12 mouse cellular contexts compared by ENCODE assay signal in the genomic region with DNA sequence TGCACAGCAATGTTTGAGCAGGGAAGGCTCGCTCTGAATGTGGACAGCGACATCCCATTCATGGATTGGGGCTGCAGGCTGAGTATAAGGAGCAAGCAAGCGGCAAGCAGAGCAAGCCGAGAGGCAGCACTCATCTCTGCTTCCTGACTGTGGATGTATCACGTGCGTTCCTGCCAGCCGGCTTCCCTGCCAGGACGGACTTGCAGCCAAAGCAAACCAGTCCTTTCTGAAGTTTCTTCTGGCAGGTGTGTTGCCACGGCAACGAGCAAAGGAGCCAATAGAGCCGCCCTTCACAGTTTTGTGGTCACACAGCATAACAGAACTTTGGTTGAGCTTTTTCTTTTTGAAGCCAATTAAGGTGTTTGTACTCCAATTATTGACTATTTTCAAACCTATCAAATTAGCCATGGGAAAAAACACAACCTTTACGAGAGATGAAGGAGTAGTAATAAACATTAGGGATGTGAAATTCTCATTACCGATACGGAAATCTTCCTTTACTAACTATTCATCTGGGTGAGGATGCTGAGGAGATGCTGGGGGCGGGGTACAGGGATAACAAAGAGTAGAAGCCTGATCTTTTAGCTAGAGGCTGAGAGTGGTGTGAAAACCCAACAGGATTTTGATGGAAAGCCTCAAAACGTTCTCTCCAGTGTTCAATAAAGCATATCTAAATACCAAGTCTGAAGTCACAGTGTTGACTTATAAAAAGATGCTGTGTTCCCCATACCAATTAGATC. TPM values are rescaled to one million over a fixed set of nuclear protein-coding genes. Genes with fewer than 3 reads are reported as not detected.
A peak's percentile ranks its signal among the peaks of the same experiment; 100 is the strongest.
DNase-seq lines count a peak whose midpoint lies in the region; ATAC-seq lines count a peak whose summit lies in the region.
"Had no signal": no experiment of that assay in that cellular context is flagged by ENCODE, and none has a peak within 500 bp of the region (broad histone marks: within the 10 kb centered on the region; RNA-seq: fewer than 3 reads in every experiment).

No protein-coding gene starts in this region.

- peak; percentile 59 for DNase-seq in forebrain, embryonic 14.5 days (ENCODE audit: low spot score)
- DNase-seq in left cerebral cortex, postnatal 4 days: peak; percentile 66
- DNase-seq in left cerebral cortex, adult 8-10 months (ENCODE audit: low spot score in 2 of 2): no peak
- DNase-seq in thymus, postnatal 4 days: peak; percentile 20
- no peak for DNase-seq in thymus, postnatal 14 days
- DNase-seq in heart, postnatal 36 days: no peak
- DNase-seq: B cell, adult 2 months; thymus, adult 18-20 months had no signal

- no peak overlapping the region for H3K4me2 ChIP-seq in forebrain, embryonic 14.5 days (ENCODE audit: low read length)
- H3K4me2 ChIP-seq in forebrain, embryonic 12.5 days: no peak overlapping the region
- H3K4me2 ChIP-seq in heart, embryonic 11.5 days: no peak overlapping the region
- H3K4me2 ChIP-seq: embryonic facial prominence, embryonic 13.5 days had no signal

- no peaks in the 10 kb centered on the region for H3K27me3 ChIP-seq in forebrain, embryonic 14.5 days (replicated peaks; ENCODE audit: control insufficient read depth, insufficient read depth, low read length)
- H3K27me3 ChIP-seq in forebrain, embryonic 12.5 days: no peaks in the 10 kb centered on the region
- no peaks in the 10 kb centered on the region for H3K27me3 ChIP-seq in heart, embryonic 11.5 days (ENCODE audit: control insufficient read depth, insufficient read depth, low read length)
- H3K27me3 ChIP-seq: embryonic facial prominence, embryonic 13.5 days had no signal

- no peak overlapping the region for H3K27ac ChIP-seq in forebrain, embryonic 14.5 days (ENCODE audit: low read depth, low read length)
- H3K27ac ChIP-seq in forebrain, embryonic 12.5 days: no peak overlapping the region
- no peak overlapping the region for H3K27ac ChIP-seq in heart, embryonic 11.5 days (ENCODE audit: low read depth, low read length)
- H3K27ac ChIP-seq: embryonic facial prominence, embryonic 13.5 days had no signal

- no peaks in the 10 kb centered on the region for H3K4me1 ChIP-seq in forebrain, embryonic 14.5 days (ENCODE audit: control insufficient read depth, insufficient read depth, low read length)
- H3K4me1 ChIP-seq in forebrain, embryonic 12.5 days: no peaks in the 10 kb centered on the region
- H3K4me1 ChIP-seq in heart, embryonic 11.5 days (ENCODE audit: control insufficient read depth, insufficient read depth, low read length): no peaks in the 10 kb centered on the region
- H3K4me1 ChIP-seq: embryonic facial prominence, embryonic 13.5 days had no signal

- 49% methylated on average over 16 of the region's 16 CpGs for WGBS in forebrain, embryonic 14.5 days
- WGBS in forebrain, embryonic 12.5 days: 66% methylated on average over 16 of the region's 16 CpGs
- 75% methylated on average over 16 of the region's 16 CpGs for WGBS in heart, embryonic 11.5 days (ENCODE audit: insufficient replicate concordance)

- H3K36me3 ChIP-seq in forebrain, embryonic 14.5 days (ENCODE audit: control insufficient read depth, insufficient read depth, low read length): no peaks in the 10 kb centered on the region
- no peaks in the 10 kb centered on the region for H3K36me3 ChIP-seq in forebrain, embryonic 12.5 days (replicated peaks)
- H3K36me3 ChIP-seq in heart, embryonic 11.5 days (ENCODE audit: control insufficient read depth, insufficient read depth, low read length): no peaks in the 10 kb centered on the region
- H3K36me3 ChIP-seq: embryonic facial prominence, embryonic 13.5 days had no signal

- peak; percentile 40; the same call in 1 of the 2 replicates for ATAC-seq in forebrain, embryonic 14.5 days
- no peak for ATAC-seq in forebrain, embryonic 12.5 days (ENCODE audit: low FRiP score)
- ATAC-seq in heart, embryonic 11.5 days (replicated peaks; ENCODE audit: insufficient number of reproducible peaks, low FRiP score, low TSS enrichment): no peak

- no peaks in the 10 kb centered on the region for H3K9me3 ChIP-seq in forebrain, embryonic 14.5 days (replicated peaks; ENCODE audit: control insufficient read depth, low read length)
- H3K9me3 ChIP-seq in forebrain, embryonic 12.5 days: no peaks in the 10 kb centered on the region
- no peaks in the 10 kb centered on the region for H3K9me3 ChIP-seq in heart, embryonic 11.5 days (replicated peaks; ENCODE audit: control insufficient read depth, low read length)

- no peak overlapping the region for H3K4me3 ChIP-seq in forebrain, embryonic 14.5 days (ENCODE audit: low read depth, low read length)
- no peak overlapping the region for H3K4me3 ChIP-seq in forebrain, embryonic 12.5 days (replicated peaks)
- H3K4me3 ChIP-seq in heart, embryonic 11.5 days (ENCODE audit: low read depth, low read length): no peak overlapping the region
- H3K4me3 ChIP-seq: embryonic facial prominence, embryonic 13.5 days; myocyte had no signal

- no peak overlapping the region for H3K9ac ChIP-seq in forebrain, embryonic 14.5 days (ENCODE audit: low read length)
- H3K9ac ChIP-seq in forebrain, embryonic 12.5 days: no peak overlapping the region
- H3K9ac ChIP-seq in heart, embryonic 11.5 days (ENCODE audit: low read depth, low read length): no peak overlapping the region
- H3K9ac ChIP-seq: embryonic facial prominence, embryonic 13.5 days had no signal

- intact Hi-C loops in left cerebral cortex, postnatal 4 days (cut with DNase I): no loop called here
- intact Hi-C loops in heart, postnatal 36 days (cut with DNase I): no loop called here

RNA-seq across cellular contexts. Expression of gene Proser2, which starts 13.1 kb away (rescaled TPM):
- 1.8 and 3.4 TPM in 2 replicates for polyA plus RNA-seq in forebrain, embryonic 14.5 days (2014; fragmentation: Nextera tagmentation; extraction: Ambion mirVana)
- 2.6 and 3.1 TPM in 2 replicates for polyA plus RNA-seq in forebrain, embryonic 12.5 days (2016; fragmentation: Nextera tagmentation; extraction: Ambion mirVana)
- total RNA-seq in left cerebral cortex, postnatal 4 days (2021): 1 to 10 TPM; 2.3 to 3.4 TPM
- 1 to 10 TPM; 2.1 to 3.7 (median 2.4) TPM for total RNA-seq in left cerebral cortex, adult 8-10 months (2022)
- polyA plus RNA-seq in heart, embryonic 11.5 days (2014; fragmentation: Nextera tagmentation; extraction: Ambion mirVana): 11.2 and 12.0 TPM in 2 replicates
- 10 to 100 TPM; 12.0 to 21.3 TPM for total RNA-seq in heart, postnatal 36 days (2021)

Comparison
In these comparisons a context has a peak if more than half of its experiments do, and no peak if none do; other contexts are left out.
1. DNase-seq: peak in forebrain, embryonic 14.5 days (single experiment), left cerebral cortex, postnatal 4 days (single experiment) and thymus, postnatal 4 days (single experiment); none in left cerebral cortex, adult 8-10 months (0 of 2), thymus, postnatal 14 days (single experiment) and heart, postnatal 36 days (0 of 2).